Mouse (Mus musculus): ENCODE data around the gene Akr1a1.

Gene Akr1a1

GRCm38 (mm10) chr4:116657971-116658370 is 6.5 kb upstream of the Akr1a1 start:
- DNase-seq (ENCODE audit: low spot score) = no peak

DNA sequence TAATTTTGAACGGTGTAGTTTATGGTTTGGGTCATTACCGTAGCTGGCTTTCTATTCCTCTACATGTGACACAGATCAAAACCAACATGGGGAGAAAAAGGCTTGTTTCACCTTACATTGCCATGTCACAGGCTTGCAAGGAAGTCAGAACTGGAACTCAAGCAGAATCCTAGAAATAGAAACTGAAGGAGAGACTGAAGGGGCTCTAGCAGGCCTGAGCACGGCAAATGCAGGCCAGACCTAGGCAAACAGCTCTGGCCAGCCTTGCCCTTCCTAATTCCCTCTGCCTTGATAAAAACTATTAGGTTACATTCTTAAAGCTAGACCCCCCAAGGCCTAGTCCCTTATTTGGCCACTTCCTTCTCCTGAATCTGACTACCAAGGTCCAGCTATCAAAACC is 4.2 kb upstream of the Akr1a1 start:
- DNase-seq (ENCODE audit: low spot score) = no peak

DNA sequence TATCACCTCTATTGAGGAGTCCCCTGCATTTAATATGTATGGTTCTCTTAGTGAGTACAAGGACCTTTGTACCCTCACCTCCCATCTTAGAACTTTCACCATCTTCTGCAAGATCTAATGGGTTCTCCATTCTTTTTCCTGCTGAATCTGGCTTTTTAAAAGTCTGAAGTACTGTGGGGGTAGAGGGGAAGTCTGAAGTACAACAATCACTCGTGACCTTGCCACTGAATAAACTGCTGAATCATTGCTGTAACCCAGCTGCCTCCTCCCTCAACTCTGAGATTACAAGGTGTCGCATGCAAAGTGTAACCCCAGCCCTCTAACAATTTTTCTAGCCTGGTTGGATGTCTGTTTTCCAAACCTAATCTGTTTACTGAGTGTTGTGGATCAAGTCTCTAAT is 3.6 kb upstream of the Akr1a1 start:
- DNase-seq (ENCODE audit: low spot score) = no peak

- no peak for DNase-seq (ENCODE audit: low spot score)
These were observed 1.7 kb upstream of the Akr1a1 start for GRCm38 (mm10) chr4:116653228-116653627.

GRCm38 (mm10) chr4:116651797-116652135 is 286 bp upstream of the Akr1a1 start:
- DNase-seq (ENCODE audit: low spot score) = no peak

DNA sequence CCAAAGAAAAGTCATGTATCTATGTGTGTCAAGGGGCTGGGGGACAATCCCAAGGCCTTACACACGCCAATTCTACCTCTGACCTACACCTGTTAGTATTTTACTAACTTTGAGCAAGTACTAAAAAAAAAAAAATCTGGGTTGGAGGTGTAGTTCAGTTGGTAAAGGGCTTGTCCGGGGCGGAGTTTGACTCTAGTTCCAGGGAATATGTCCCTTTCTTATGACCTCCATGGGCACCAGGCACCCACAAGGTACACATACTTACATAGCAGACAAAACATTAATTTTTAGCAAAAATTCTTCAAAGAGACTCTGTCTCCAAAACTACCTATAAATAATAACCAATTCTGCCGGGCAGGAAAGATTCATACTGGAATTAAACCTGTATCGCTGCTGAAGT is 1.1 kb downstream of the Akr1a1 start:
- no peak for DNase-seq (ENCODE audit: low spot score)

DNA sequence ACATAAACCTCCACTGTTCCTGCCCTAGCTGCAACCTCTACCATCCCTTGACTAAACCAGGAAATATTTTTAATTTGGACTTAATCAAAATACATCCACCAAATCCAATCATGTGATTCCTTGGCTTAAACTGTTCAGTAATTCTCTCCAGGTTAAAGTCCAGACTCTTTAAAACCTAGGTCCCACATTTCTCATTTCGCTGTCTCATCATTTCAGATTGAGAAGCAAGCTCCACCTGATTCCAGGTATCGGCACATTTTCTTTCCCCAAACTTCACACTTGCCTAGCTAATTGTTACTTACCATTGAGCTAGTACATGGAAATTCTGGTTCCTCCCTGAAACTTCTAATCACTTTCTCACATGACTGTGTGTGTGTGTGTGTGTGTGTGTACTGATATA is 2.1 kb downstream of the Akr1a1 start:
- no peak for DNase-seq (ENCODE audit: low spot score)

DNA sequence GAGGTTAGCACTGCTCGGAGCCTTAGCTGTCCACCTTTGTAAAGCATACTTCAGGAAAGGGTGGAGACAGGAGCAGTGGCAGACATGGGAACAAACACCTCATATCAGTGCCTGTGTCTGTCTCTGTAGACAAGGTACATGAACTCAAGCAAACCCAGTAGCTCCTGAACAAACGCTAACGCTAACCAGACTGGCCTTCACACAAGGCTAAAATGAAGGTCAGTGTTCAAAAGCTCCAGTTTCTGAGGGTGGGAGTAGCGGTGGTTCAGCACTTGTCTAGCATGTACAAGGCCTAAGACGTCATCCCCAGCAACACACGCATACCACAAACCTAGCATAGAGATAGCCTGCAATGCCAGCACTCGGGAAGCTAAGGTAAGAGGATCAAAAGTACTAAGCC is 5.9 kb downstream of the Akr1a1 start:
- no peak for DNase-seq (ENCODE audit: low spot score)

GRCm38 (mm10) chr4:116644326-116644725 is 7.2 kb downstream of the Akr1a1 start:
- DNase-seq (ENCODE audit: low spot score) = peak; percentile 59

- no peak for DNase-seq (ENCODE audit: low spot score)
These were observed 9.4 kb downstream of the Akr1a1 start for GRCm38 (mm10) chr4:116642071-116642470.

DNA sequence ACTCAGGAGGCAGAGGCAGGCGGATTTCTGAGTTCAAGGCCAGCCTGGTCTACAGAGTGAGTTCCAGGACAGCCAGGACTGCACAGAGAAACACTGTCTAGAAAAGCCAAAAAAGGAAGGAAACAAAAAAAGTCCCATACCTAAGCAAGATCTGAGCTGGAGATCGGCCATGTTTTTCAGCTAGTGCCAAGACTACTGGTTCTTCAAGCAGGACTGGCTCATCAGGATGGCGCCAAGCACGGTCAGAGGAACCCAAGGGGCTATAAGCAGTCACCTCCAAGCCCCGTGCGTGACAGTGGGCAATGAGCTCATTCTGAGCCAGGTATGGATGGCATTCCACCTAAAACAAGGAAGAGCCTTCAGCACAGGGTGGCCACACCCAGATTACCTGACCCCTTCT is 12.7 kb downstream of the Akr1a1 start:
- DNase-seq (ENCODE audit: low spot score) = no peak

DNA sequence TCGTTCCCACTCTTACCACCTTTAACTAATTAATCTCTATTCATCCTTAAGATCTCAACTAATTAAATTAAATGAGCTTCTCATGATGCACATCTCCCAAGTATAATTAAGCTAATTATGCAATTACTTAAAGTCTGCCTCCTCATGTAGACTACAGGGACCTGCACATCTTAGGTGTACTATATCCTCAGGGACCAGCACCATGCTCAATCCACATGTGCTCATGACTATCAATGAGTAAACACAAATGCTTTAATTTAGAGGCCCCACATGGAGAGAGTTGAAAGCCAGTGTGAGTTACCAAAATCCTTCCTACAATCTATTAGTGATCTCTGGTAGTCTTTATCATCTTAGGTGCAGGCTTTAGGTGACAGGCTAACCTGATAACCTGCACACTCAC is 16.3 kb downstream of the Akr1a1 start:
- no peak for DNase-seq (ENCODE audit: low spot score)

DNA sequence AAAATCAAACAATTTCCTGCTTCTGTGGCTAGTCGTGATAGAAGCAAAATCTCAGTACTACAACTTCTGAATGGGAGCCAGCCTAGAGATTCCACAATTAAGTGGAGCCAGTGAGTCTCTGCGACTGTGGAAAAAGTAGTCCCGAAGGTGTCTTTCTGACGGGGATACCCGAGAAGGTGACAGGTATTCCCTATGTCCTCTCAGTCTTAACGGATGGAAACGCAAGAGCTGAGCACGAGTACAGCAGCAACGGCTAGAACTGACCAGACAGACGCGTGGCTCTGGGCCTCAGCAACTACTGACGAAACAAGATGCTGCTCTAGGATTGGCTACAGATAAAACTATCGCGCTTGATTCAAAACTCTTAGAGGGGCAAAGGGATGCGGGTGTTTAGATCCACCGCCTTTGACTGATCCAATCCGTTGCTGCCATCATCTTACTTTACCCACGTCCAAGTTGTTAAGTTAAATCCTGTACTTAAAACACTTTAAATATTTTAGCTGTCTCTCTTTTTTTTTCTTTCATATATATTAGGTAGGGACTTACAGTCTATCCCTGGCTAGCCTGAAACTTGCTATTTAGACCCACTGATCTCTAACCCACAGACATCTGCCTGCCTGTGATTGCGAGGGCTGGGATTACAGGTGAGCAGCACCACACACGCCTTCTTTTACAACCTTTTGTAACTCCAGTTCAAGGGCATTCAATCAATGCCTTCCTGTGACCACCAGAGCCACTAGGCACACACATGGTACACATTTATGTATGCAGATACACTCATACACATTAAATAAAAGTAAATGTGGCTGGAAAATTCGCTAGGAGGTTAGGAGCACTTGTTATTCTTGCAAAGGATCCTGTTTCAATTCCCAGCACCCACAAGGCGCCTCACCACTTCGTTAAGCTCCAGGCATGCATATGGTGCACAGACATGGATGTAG is 23.5 kb downstream of the Akr1a1 start, which contains the start of gene Nasp:
Gene Nasp, minus strand, starts transcription at position 220 of the 941 bp plus-strand sequence.
- peak; percentile 94 for DNase-seq (ENCODE audit: low spot score)

GRCm38 (mm10) chr4:116627359-116627716 is 24.1 kb downstream of the Akr1a1 start:
- peak; percentile 97 for DNase-seq (ENCODE audit: low spot score)

DNA sequence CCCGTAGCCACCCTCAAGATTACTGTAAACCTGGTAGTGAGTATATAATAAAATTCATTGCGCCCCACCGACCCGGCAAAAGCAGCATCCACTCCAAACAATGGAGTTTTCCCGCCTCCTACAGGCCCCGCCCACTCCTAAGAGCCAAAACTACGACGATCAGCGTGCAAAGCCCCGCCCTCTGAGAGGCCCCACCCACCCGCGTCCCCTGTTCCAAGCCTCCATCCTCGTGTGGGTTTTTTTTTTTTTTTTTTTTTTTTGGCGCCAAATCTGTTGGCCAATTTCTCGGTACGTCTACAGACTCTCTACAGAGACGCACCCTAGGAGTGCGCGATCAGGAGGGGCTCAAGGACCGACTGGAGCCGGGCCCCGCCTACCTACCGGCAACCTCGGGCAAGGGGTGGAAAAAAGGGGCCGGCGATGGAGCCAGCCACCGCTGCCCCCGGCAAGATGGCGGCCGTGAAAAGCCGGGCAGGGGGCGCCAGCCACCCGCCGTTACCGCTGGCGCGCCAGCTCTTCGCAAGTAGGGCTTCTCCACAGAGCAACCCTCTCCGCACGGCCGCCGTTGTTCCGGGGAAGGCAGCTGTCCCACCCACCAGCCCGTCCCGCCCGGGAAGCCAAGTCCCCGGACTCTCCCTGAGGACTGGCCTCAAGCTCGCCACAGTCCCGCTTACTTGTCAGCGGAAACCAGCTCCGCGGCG is 24.7 kb downstream of the Akr1a1 start:
- DNase-seq (ENCODE audit: low spot score) = peak; percentile 96

DNA sequence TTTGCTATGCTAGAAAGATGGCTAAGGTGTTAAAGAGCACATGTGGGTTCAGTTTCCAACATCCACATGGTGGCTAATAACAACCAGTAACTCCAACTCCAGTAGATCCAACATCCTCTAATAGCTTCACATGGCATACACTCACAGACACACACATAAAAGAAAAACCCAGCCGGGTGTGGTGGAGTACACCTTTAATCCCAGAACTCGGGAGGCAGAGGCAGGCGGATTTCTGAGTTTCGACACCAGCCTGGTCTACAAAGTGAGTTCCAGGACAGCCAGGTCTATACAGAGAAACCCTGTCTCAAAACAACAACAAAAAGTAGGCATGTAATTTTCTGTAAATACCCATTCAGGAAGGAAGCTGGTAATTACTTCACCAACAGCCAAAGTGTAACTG is 26.6 kb downstream of the Akr1a1 start:
- DNase-seq (ENCODE audit: low spot score) = no peak

DNA sequence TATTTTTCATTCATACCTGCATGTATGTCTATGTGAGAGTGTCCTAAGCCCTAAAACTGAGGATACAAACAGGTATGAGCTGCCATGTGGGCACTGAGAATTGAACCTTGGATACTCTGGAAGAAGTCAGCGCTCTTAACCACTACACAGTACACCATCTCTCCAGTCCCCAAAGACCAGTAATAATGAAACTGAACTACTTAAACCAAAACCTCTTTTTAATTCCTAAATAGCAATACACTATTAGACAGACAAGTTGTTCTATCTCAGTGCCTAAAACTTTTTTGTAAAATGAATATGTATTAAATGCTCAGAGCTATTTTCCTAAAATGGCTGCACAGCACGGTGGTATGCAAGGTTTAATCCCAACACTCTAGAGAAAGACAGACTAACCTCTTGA is 36.2 kb downstream of the Akr1a1 start:
- no peak for DNase-seq (ENCODE audit: low spot score)

DNA sequence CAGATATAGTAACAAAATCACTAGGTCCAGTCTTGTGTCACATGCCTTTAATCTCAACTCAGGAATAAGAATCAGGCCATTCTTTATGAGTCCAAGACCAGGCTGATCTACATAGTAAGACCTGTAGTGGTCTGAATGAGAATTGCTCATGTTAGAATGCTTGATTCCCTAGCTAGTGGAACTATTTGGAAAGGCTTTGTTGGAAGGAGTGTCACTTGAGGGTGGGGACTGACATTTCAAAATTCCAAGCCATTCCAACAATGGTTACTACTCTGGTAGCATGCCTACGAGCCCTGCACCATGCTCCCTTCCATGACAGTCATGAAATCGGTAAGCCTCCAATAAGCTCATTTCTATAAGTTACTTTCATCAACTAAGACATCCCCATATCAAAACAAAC is 38.9 kb downstream of the Akr1a1 start:
- no peak for DNase-seq (ENCODE audit: low spot score)

DNA sequence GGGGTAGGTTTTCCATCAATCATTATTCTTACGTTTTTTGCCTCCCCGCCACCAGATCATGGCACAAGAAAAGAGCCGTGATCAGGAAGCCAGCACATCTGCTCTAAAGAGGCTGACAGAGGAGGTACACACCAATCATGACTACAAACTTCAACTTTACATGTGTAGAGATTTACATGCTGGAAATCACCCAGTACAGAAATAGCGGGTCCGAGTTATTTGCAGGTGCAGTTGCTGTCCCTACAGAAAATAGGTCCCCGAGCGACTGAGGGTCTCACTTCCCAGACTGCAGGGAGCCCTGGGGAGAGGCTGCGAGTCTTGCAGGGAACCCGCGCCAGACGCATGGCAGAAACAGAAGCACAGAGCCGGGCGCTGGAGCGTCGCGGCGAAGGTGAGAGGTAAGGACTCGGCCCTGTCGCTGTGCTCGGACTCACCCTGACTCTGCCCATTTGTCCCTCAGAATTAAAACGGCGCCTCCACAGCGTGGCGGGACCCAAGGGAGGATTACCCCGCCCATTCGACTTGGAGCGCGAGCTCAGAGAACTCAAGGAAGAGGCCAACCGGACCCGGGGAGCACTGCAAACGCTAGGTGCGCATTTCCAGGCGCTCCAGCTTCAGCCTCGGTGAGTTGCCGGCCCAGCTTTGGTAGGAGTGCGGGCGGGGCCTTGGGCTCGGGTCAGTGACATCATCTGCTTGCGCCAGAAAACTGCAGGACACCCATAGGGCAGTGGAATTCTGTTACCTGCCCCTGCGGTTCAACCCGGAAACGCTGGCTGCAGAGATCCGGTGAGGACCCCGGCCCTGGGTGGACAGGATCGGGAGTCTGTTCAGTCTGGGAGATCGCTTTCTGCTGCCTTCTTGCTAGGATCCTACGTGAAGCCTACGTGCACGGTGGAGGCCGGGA is 54.2 kb downstream of the Akr1a1 start:
- peak; percentile 90 for DNase-seq (ENCODE audit: low spot score)

- DNase-seq (ENCODE audit: low spot score) = no peak
These were observed 55.1 kb downstream of the Akr1a1 start, which contains the start of gene Ccdc17 for GRCm38 (mm10) chr4:116596379-116596778. Ccdc17 (plus strand) TSS chr4:116596654.

DNA sequence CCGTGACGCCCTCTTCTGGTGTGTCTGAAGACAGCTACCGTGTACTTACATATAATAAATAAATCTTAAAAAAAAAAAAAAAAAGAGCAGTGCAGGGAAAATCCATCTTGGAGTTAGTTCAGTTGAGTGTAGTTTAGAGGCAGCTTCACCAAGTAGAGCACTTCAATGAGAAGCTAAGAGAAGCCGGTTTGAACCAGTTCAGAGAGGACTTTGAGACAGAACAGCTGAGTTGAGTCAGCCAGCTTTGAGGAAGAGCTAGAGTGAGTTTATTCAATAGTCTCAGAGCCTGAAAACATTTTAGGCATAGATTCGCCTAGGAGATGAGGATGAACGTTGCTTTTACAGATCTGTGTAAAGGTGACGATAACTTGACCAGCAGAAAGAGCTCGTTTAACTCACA is 55.7 kb downstream of the Akr1a1 start:
- DNase-seq (ENCODE audit: low spot score) = no peak

Data from retina, embryonic 14.5 days (tissue).